Mouse (Mus musculus) Patski (cell line): ENCODE measurements around the gene Acox1. TPM values are rescaled to one million over a fixed set of nuclear protein-coding genes. Genes with fewer than 3 reads are reported as not detected.

ENCODE experiments used
- ATAC-seq: fragments of 100-300 bp; one replicate; pipeline ENCODE4 v1.8.0; 2021
- CTCF ChIA-PET: fragments of 350-600 bp; sonication (Branson Sonifier 250); formaldehyde crosslinking; loops from one replicate; lab custom pipeline; 2022; ENCODE audit warnings: inconsistent platforms; lab: Charles Lee
- POLR2A ChIA-PET: fragments of 350-600 bp; sonication (Branson Sonifier 250); formaldehyde crosslinking; loops from one replicate; lab custom pipeline; 2022; ENCODE audit warnings: antibody characterized with exemption, inconsistent platforms; lab: Charles Lee
- DNase-seq: peaks from one replicate; pipeline ENCODE4 v3.0.0-alpha.2; 2011; ENCODE audit warnings: low read depth, low spot score
- H3K27me3 ChIP-seq: fragments of 371-371 bp; one replicate; pipeline ENCODE4 v1.5.1; 2021
- CTCF ChIP-seq: fragments of 100-300 bp; IDR thresholded peaks from one replicate; pipeline ENCODE4 v1.5.1; 2021
- in situ Hi-C: fragments of 300-500 bp; cut with MboI; formaldehyde crosslinking; loops from 3 replicates; pipeline ENCODE4 v1.11.1; 2018; ENCODE audit warnings: low pct_unique_long_range_greater_than_20kb, mixed read lengths
- polyA plus RNA-seq: library from polyadenylated mRNA; unstranded; gene quantifications from one replicate; pipeline ENCODE4 v1.2.3, GENCODE M21; 2021

Acox1 gene
- polyA plus RNA-seq, 1 experiment from 2014 or later: 67.1 TPM

DNA sequence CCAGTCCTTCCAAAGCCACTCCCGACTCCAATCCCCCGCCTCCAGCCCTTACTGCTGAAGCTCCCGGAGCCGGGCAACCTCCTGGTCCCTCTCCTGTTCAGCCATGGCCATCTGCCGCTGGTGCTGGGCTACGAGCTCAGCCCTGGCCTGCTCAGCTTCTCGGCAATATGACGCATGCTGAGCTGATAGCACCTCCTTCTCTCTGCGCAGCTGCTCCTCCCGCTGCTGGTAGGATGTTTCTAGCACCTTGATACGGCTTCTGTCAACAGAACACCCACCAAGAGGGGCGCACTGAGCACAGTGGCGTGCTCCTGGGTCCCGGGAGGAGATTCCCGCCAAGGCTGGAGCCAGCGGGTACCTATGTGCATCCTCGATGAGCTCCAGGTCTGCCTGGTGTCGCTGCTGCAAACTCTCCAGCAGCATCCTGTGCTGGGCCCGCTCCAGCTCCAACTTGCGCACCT is 50.1 kb downstream of the Acox1 start:
- no peak for ATAC-seq
- H3K27me3 ChIP-seq: no peaks in the 10 kb centered on the region
- DNase-seq: no peak
- TF ChIP-seq CTCF: no peak
- in situ Hi-C loops: loop anchor here (5.0 kb wide), 1 partner anchor 69 kb away; no protein-coding TSS in a partner anchor
- POLR2A ChIA-PET: interaction anchor here (0.6 to 2.9 kb wide), 2 partner anchors 18 to 340 kb away, joined by 3 to 12 read pairs; partner anchors contain the start of gene Fbf1
- CTCF ChIA-PET: interaction anchor here (1.0 to 1.6 kb wide), 3 partner anchors 10 to 14 kb away, joined by 3 to 6 read pairs (median 4); partner anchors contain the start of gene Mrpl38

DNA sequence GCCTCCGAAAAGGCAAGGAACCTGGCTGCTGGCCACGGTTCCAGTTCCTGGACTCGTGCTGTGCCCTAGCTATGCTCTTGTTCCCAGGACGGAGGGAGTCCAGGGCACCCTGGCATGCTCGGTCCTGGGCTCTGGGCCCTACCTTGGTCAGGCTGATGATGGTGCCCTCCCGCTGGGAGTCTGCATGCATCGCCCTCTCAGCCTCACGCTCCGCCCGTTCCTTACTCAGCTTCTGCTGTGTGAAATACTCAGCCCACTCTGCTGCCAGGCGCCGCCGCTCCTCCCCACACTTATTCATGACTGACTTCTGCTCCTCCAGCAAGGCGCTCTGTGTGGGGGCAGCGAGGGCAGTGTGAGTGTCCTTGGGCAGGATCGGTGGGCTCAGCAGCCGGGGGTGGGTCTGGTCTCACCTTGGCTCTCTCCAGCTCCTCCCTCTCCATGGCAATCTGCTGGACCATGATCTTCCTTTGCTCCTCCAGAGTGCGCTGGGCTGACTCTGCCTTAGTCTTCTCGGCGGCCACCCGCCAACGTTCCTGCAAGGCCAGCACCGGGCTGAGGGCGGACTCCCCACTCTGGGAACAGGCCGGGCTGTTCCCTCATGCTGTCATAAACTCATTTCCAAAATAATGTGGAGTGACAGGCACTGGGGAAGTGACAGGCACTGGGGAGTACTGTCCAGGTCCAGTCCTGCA is 52.4 kb downstream of the Acox1 start:
- no peaks in the 10 kb centered on the region for H3K27me3 ChIP-seq
- in situ Hi-C loops: loop anchor here (5.0 kb wide), 1 partner anchor 71 kb away; no protein-coding TSS in a partner anchor
- ChIA-PET POLR2A (interaction anchor here (0.9 to 2.9 kb wide), 6 partner anchors 11 to 72 kb away, joined by 3 to 12 read pairs (median 4); partner anchors contain the start of genes Fbf1 and Trim65), CTCF (interaction anchor here (1.6 kb wide), 1 partner anchor 8 kb away, joined by 5 read pairs; the partner anchor contains the start of gene Mrpl38)
- ATAC-seq (peak; percentile 29), DNase-seq (peak; percentile 53)
- TF ChIP-seq CTCF: no peak

GRCm38 (mm10) chr11:116145481-116146293 is 53.2 kb downstream of the Acox1 start:
- CTCF ChIA-PET: no interaction called here
- ATAC-seq: peak; percentile 1

GRCm38 (mm10) chr11:116143468-116143867 is 55.4 kb downstream of the Acox1 start:
- ATAC-seq: no peak
- in situ Hi-C loops: no loop called here

More at GRCm38 (mm10) chr11:116145481-116146293, 53.2 kb downstream of the Acox1 start:
- no peaks in the 10 kb centered on the region for H3K27me3 ChIP-seq
- POLR2A ChIA-PET: interaction anchor here (0.9 to 1.6 kb wide), 3 partner anchors 11 to 73 kb away, joined by 3 to 4 read pairs (median 3); partner anchors contain the start of gene Trim65
- in situ Hi-C loops: loop anchor here (5.0 kb wide), 1 partner anchor 72 kb away; no protein-coding TSS in a partner anchor
- TF ChIP-seq CTCF: no peak
- DNase-seq: no peak

DNA sequence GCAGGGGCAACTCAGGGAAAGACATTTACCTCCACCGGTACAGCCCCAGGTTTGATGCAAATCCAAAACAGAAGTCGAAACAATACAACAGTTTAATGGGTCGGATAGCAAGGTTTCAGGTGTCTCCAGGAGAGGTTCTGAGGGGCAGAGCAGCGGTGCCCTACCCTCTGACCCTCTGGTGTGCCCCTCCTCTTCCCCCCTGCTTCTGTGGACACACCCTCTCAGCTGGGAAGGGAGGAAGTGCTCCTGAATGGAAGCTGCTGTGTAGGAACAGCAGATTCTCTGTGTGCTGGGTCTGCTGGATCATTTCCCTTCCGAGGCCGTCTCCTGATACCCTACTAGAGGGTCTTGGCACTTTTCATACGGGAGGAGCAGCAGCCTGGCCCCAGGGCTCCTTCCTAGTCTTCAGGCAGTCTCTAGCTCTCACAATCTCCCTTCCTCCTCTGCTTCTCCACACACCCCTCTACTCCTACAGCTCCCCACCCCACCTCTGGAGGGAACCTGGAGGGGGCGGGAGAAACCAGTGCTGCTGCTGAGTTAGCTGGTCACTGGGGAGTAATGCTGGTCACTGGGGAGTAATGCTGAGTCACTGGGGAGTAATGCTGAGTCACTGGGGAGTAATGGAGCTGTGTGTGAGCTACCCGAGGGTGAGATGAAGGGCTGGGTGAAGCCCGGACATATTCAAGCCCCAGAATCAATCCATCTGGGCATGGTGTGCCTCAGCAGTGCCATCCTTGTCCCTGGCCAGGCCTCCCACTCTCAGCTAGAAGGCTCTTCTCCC is 56.4 kb downstream of the Acox1 start:
- in situ Hi-C loops: no loop called here
- TF ChIP-seq CTCF: no peak
- POLR2A ChIA-PET: interaction anchor here (1.2 kb wide), 1 partner anchor 26 kb away, joined by 4 read pairs; no protein-coding TSS in a partner anchor
- no peaks in the 10 kb centered on the region for H3K27me3 ChIP-seq
- CTCF ChIA-PET: interaction anchor here (1.2 to 1.4 kb wide), 3 partner anchors 13 to 78 kb away, joined by 3 to 4 read pairs (median 4); no protein-coding TSS in a partner anchor
- DNase-seq: no peak
- ATAC-seq: no peak

More at GRCm38 (mm10) chr11:116143468-116143867, 55.4 kb downstream of the Acox1 start:
- DNase-seq: no peak
- TF ChIP-seq CTCF: no peak
- no peaks in the 10 kb centered on the region for H3K27me3 ChIP-seq
- ChIA-PET CTCF (interaction anchor here (1.4 kb wide), 1 partner anchor 72 kb away, joined by 3 read pairs; no protein-coding TSS in a partner anchor), POLR2A (no interaction called here)

- H3K27me3 ChIP-seq: no peaks in the 10 kb centered on the region
- no peak for TF ChIP-seq CTCF
- ChIA-PET CTCF (interaction anchor here (0.7 to 1.6 kb wide), 15 partner anchors 9 to 92 kb away, joined by 3 to 6 read pairs (median 3); partner anchors contain the start of gene Fbf1), POLR2A (interaction anchor here (0.5 to 0.6 kb wide), 3 partner anchors 33 to 53 kb away, joined by 3 to 4 read pairs (median 3); no protein-coding TSS in a partner anchor)
- DNase-seq: peak; percentile 69
- peak; percentile 77 for ATAC-seq
- in situ Hi-C loops: no loop called here
Measured at GRCm38 (mm10) chr11:116138468-116139138, 60.2 kb downstream of the Acox1 start, which contains the start of gene Mrpl38. TSS of gene Mrpl38 (minus strand) at chr11:116138868.

DNA sequence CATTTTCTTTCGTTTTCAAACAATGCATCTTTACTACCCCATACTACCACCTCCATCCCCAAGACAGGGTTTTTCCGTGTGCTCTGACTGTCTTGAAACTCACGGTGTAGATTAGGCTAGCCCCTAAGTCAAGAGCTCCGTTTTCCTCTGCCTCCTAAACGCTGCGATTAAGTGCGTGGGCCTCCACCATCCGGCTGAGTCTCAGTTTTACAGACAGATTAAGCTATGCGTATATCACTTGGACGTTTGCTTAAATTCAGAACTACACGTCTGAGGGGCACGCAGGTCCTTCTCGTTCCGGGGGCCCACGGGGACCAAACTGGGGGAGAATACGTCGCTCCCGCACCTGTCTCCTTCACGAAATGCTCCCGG is 60.8 kb downstream of the Acox1 start:
- POLR2A ChIA-PET: interaction anchor here (0.6 to 0.7 kb wide), 3 partner anchors 13 to 107 kb away, joined by 3 read pairs; no protein-coding TSS in a partner anchor
- CTCF ChIA-PET: interaction anchor here (0.7 to 1.6 kb wide), 14 partner anchors 9 to 93 kb away, joined by 3 to 6 read pairs (median 4); partner anchors contain the start of gene Fbf1
- H3K27me3 ChIP-seq: no peaks in the 10 kb centered on the region
- no peak for TF ChIP-seq CTCF
- DNase-seq: no peak
- in situ Hi-C loops: no loop called here
- ATAC-seq: no peak

- in situ Hi-C loops: loop anchor here (5.0 kb wide), 1 partner anchor 47 kb away; the partner anchor contains the start of gene Wbp2
- no peak for ATAC-seq
- TF ChIP-seq CTCF: no peak
- no peaks in the 10 kb centered on the region for H3K27me3 ChIP-seq
- ChIA-PET POLR2A (no interaction called here), CTCF (interaction anchor here (1.4 kb wide), 1 partner anchor 31 kb away, joined by 3 read pairs; no protein-coding TSS in a partner anchor)
- DNase-seq: no peak
Measured at GRCm38 (mm10) chr11:116134171-116134570, 64.7 kb downstream of the Acox1 start.
